In the genomic region with DNA sequence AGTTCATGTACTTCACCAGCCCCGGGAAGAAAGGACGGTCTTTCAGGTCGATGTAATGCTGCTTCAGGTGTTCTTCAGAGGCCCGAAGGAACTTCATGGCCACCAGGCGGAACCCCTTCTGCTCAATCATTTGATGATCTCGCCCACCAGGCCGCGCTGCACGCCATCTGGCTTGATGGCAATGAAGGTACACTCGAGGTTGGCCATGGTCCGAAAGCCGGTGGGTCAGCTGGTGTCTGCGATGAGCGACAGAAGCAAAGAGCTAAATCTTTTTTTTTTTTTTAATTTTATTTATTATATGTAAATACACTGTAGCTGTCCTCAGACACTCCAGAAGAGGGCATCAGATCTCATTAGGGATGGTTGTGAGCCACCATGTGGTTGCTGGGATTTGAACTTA, we compare ENCODE assay signal across 5 mouse cellular contexts. TPM values are rescaled to one million over a fixed set of nuclear protein-coding genes. Genes with fewer than 3 reads are reported as not detected.
DNase-seq lines count a peak whose midpoint lies in the region; ATAC-seq and TF ChIP-seq lines count a peak whose summit lies in the region.
"Not testable (repeated sequence)": the region's sequence is repeated elsewhere in the genome, so short reads cannot be mapped to it uniquely, and the experiment has no call there.

No protein-coding gene starts in this region.

- WGBS in forebrain, postnatal 0 days, result 91% methylated on average over 14 of the region's 14 CpGs
- 93% methylated on average over 14 of the region's 14 CpGs for WGBS in kidney, postnatal 0 days

- TF ChIP-seq CTCF in forebrain, postnatal 0 days (IDR thresholded peaks at IDR 0.05; ENCODE audit: low read depth), result 0 out of 2 replicates have a peak, but pooled peaks have one; percentile 2
- TF ChIP-seq CTCF in kidney, postnatal 0 days (IDR thresholded peaks at IDR 0.05; ENCODE audit: low read depth), result 0 out of 2 replicates have a peak, but pooled peaks have one; percentile 2

- not testable (repeated sequence) for H3K4me1 ChIP-seq in forebrain, postnatal 0 days (ENCODE audit: insufficient read depth); kidney, postnatal 0 days (replicated peaks; ENCODE audit: insufficient read depth, low read length)

- intact Hi-C loops in left cerebral cortex, postnatal 4 days (cut with DNase I), result not testable (repeated sequence)

- H3K27me3 ChIP-seq in forebrain, postnatal 0 days (ENCODE audit: insufficient read depth, low read length); kidney, postnatal 0 days (ENCODE audit: insufficient read depth, low read length): not testable (repeated sequence)

- H3K27ac ChIP-seq in forebrain, postnatal 0 days (ENCODE audit: low read depth, low read length); kidney, postnatal 0 days: not testable (repeated sequence)

- peak; percentile 87 to 89 for DNase-seq in cerebellum, postnatal 10 days
- peak; percentile 77 to 86 for DNase-seq in cerebellum, postnatal 14 days
- DNase-seq in forebrain, postnatal 0 days; kidney, postnatal 0 days (ENCODE audit: low spot score): not testable (repeated sequence)
- DNase-seq in left cerebral cortex, postnatal 4 days, result peak; percentile 72

- H3K4me3 ChIP-seq in forebrain, postnatal 0 days (ENCODE audit: low read depth, low read length); kidney, postnatal 0 days (replicated peaks; ENCODE audit: low read depth, low read length): not testable (repeated sequence)

- not testable (repeated sequence) for H3K9me3 ChIP-seq in forebrain, postnatal 0 days (ENCODE audit: low read length); kidney, postnatal 0 days (replicated peaks; ENCODE audit: low read length)

- H3K9ac ChIP-seq in forebrain, postnatal 0 days; kidney, postnatal 0 days (ENCODE audit: low read depth, low read length): not testable (repeated sequence)

- H3K36me3 ChIP-seq in forebrain, postnatal 0 days (ENCODE audit: insufficient read depth); kidney, postnatal 0 days (ENCODE audit: insufficient read depth, low read length): not testable (repeated sequence)

- ATAC-seq in forebrain, postnatal 0 days; kidney, postnatal 0 days (replicated peaks; ENCODE audit: low FRiP score, low read depth): not testable (repeated sequence)

- not testable (repeated sequence) for H3K4me2 ChIP-seq in forebrain, postnatal 0 days (ENCODE audit: low read depth); kidney, postnatal 0 days (ENCODE audit: low read length)

RNA-seq across cellular contexts. Expression of gene Gatad2a, which starts 14.6 kb away (rescaled TPM):
- 22.9 and 27.8 TPM in 2 replicates for total RNA-seq in forebrain, postnatal 0 days (2014; rRNA removed)
- 21.7 and 24.9 TPM in 2 replicates for polyA plus RNA-seq in forebrain, postnatal 0 days (2015; fragmentation: Nextera tagmentation; extraction: Ambion mirVana)
- polyA plus RNA-seq in kidney, postnatal 0 days (2015; fragmentation: Nextera tagmentation; extraction: Ambion mirVana), result 41.7 and 49.5 TPM in 2 replicates
- total RNA-seq in left cerebral cortex, postnatal 4 days (2021), result 10 to 100 TPM; 41.9 to 44.8 TPM

RNA-seq across cellular contexts. Expression of gene Mau2, which starts 31.7 kb away (rescaled TPM):
- total RNA-seq in forebrain, postnatal 0 days (2014; rRNA removed), result 137 and 142 TPM in 2 replicates
- polyA plus RNA-seq in forebrain, postnatal 0 days (2015; fragmentation: Nextera tagmentation; extraction: Ambion mirVana), result 46.6 and 56.2 TPM in 2 replicates
- 33.8 and 36.8 TPM in 2 replicates for polyA plus RNA-seq in kidney, postnatal 0 days (2015; fragmentation: Nextera tagmentation; extraction: Ambion mirVana)
- total RNA-seq in left cerebral cortex, postnatal 4 days (2021), result 10 to 100 TPM; 87.6 to 88.9 TPM

RNA-seq across cellular contexts. Expression of gene Sugp1, which starts 31.8 kb away (rescaled TPM):
- total RNA-seq in forebrain, postnatal 0 days (2014; rRNA removed), result 19.9 and 20.9 TPM in 2 replicates
- polyA plus RNA-seq in forebrain, postnatal 0 days (2015; fragmentation: Nextera tagmentation; extraction: Ambion mirVana), result 41.8 and 46.1 TPM in 2 replicates
- 33.2 and 34.4 TPM in 2 replicates for polyA plus RNA-seq in kidney, postnatal 0 days (2015; fragmentation: Nextera tagmentation; extraction: Ambion mirVana)
- 10 to 100 TPM; 48.5 to 52.6 TPM for total RNA-seq in left cerebral cortex, postnatal 4 days (2021)
